Mouse (Mus musculus) ovary, postnatal 10 days (tissue): ENCODE data around the gene Stat5b.

Experiments used
- DNase-seq: peaks from one replicate; pipeline ENCODE4 v3.0.0; 2022; ENCODE audit warnings: low spot score

The Stat5b gene

GRCm38 (mm10) chr11:100850038-100850777, at the start of gene Stat5b:
TSS of gene Stat5b (minus strand) at chr11:100850724.
- peak; percentile 59 for DNase-seq

- no peak for DNase-seq
Observed at GRCm38 (mm10) chr11:100898441-100899199, 48.1 kb upstream of the Stat5b start.

GRCm38 (mm10) chr11:100897294-100898231, 47.0 kb upstream of the Stat5b start:
- no peak for DNase-seq

DNA sequence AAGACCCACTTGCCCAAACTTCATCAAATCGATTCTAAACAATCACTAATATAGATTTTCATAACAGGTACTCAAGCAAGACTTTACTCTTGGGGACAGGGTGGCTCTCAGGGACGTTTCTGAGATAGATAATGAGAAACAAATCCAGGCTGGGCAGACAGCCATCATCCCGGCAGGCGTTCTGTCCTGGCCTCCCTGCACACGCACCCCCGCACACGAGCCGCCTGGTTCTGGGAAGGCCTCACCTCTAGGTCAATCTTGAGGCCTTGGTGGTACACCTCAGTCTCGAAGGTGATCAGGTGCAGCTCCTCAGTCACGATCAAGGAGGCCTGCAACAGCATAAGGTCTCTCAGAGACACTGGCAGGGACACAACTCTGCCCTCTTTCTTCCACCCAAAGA, 45.6 kb upstream of the Stat5b start:
- DNase-seq, result no peak

- DNase-seq, result no peak
Observed at GRCm38 (mm10) chr11:100894146-100894918, 43.8 kb upstream of the Stat5b start.

DNA sequence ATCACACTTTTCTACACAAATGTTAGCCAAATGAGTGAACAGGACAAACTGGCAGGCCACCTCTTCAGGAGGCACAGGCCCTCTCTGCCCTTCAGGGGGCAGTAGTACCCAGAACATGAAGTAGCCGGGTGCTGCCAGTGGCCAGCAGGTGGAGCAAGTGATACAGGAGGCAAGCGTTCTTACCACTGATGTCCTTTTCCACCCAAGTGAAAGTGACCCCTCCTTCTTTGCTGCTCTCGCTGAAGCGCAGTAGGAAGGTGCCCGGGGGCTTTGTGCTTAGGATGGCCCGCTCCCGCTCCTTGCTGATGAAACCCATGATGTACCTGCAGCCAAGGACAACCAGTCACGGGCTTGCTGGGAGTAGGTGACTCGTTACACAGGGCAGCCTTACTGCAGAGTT, 43.0 kb upstream of the Stat5b start:
- peak; percentile 71 for DNase-seq

DNA sequence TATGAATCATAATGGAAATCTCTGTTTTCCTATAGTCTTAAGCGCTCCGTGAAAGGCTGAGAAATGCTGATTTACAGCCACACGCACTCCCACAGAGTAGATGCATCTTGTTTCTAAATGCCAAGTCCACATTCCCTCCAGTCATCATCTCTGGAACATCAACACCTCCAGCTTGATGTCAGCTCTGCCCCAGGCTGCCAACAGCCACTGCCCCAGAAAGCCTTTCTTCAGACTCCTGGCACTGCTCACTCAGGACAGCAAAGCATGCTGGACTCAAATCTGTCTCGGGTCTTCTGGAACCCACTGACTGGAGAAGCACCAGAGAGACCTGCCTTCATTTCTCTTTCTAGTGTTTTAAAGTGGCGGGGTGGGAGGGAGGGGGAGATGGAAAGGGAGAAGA, 41.9 kb upstream of the Stat5b start:
- no peak for DNase-seq

DNA sequence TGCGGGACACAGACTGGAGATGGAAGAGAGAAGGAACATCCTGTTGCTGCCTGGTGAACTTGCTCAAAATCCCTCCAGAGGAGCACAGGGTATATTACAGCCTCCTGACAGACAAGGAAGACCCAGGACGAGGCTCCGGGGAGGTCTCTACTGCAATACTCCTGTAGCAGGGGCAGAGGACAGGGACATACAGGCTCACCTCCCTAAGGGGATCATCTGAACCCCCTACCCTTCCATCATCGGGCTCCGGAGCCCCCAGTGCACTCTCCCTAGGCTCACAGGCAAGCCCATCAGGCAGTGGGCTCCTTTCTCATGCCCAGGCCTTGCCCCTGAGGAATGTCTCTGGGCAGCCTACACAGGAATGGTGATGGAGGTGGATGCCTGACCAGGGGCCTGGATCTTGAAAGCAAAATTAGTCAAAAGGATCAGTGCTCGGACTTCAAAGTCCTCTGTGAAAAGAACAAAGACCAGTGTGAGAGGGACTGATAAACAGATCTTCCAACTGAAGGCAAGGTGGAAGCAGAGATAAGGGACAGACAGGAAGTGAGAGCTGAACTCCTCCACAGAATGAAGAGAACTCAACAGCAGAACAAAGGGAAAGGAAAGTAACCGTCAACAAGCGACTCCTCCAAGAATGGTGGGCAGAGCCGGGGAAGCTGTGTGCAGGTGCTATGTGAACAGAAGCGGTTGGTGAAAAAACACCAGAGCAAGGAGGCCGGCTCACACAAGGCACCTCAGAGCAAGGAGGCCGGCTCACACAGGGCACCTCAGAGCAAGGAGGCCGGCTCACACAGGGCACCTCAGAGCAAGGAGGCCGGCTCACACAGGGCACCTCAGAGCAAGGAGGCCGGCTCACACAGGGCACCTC, 41.0 kb upstream of the Stat5b start:
- DNase-seq, result no peak

DNA sequence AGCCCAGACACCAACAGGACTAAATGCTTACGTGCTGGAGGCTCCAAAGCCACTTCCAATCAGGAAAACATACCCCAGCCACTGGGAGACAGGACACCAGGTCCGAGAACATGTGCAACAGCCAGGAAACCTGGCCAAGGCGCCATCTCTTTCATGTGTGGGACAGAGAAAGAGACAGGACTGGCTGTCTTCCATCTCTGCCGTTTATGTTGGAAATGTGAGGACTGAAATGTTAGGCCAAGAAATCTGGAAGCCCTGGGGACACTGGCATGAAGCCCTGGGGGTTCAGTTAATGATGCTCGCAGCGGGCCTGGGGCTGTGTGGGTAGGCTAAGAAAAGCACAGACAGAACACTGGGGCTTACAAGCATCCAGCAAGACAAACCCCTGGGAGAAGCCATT, 40.0 kb upstream of the Stat5b start:
- no peak for DNase-seq

DNA sequence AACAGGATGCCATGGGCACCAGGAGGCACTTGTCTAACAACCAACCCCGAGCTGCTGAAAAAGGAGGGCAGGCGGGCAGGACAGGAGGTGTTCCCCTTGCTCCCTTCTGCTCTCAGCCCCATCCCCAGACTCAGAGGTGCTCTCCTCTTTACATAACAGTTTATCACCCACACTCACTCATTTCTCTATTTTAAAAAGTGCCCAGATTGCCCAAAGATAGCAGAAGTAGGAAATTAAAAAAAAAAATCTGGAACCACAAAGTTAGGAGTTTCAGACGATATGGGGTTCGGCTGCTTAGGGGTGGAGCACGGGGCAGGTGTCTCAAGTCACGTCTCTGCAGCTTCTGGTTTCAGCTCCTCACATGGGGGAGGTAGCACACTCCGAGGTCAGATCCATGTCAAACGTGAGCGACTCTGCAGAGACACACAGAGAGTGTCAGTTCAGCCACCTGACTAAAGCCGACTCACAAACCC, 37.9 kb upstream of the Stat5b start:
- no peak for DNase-seq

GRCm38 (mm10) chr11:100887764-100888163, 37.2 kb upstream of the Stat5b start:
- no peak for DNase-seq

GRCm38 (mm10) chr11:100887236-100887635, 36.7 kb upstream of the Stat5b start:
- no peak for DNase-seq

- DNase-seq, result no peak
Observed at GRCm38 (mm10) chr11:100886188-100886740, 35.7 kb upstream of the Stat5b start.

DNA sequence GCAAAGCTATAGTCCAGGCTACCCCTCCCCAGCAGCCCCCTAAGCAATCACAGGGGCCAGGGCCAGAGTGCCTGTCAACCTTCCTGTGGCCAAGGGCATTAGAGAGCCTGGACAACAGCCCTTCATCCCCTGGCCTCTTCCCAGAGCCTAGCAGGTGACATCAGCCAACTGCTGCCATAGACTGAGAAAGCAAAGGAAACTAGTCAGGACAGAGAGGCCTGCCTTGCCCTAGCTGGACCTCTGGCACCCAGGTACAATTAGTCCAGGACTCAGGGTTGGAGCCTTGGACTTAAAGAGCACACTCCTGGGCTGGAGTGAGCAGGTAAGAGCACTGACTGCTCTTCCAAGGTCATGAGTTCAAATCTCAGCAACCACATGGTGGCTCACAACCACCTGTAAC, 34.9 kb upstream of the Stat5b start:
- DNase-seq, result no peak

DNA sequence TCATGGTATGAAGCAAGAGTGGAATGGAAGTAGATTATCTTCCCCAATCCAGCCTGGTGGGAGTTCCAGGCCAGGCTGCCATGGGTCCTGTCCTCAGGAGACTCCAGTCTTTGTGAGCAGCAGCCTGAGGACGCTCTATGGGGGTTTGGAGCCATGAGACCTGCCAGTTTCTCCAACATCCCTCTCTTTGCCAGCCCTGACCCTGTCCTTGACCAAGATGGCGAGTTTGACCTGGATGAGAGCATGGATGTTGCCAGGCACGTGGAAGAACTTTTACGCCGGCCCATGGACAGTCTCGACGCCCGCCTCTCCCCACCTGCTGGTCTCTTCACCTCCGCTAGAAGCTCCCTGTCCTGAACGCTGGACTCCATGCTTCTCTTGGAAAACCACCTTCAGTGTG, 33.1 kb upstream of the Stat5b start:
- DNase-seq, result no peak

GRCm38 (mm10) chr11:100879321-100880078, 29.0 kb upstream of the Stat5b start:
- DNase-seq, result no peak

- DNase-seq, result no peak
Observed at GRCm38 (mm10) chr11:100875761-100876160, 25.2 kb upstream of the Stat5b start.

GRCm38 (mm10) chr11:100870968-100871350, 20.4 kb upstream of the Stat5b start:
- no peak for DNase-seq

- no peak for DNase-seq
Observed at GRCm38 (mm10) chr11:100870256-100870967, 19.9 kb upstream of the Stat5b start.
